Mouse (Mus musculus) megakaryocyte progenitor cell, adult 5-6 weeks (primary cell): ENCODE results near the gene Ncor2. TPM values are rescaled to one million over a fixed set of nuclear protein-coding genes. Genes with fewer than 3 reads are reported as not detected.

Experiments used
- ATAC-seq: replicated peaks from 2 replicates; pipeline ENCODE4 v1.8.0; 2016; ENCODE audit warnings: mild to moderate bottlenecking, moderate TSS enrichment, inconsistent platforms; ENCODE audit not compliant: poor library complexity
- total RNA-seq, 2 experiments: library from RNA; stranded (forward) in 1 of 2; stranded (reverse) in 1 of 2; fragments of 157-497, 149-512 nt in 1 of 2; fragments of 200-1000 nt in 1 of 2; gene quantifications; 2 replicates each; pipeline versions ENCODE4 v1.2.3 to v1.2.4; 2015 to 2017

Gene Ncor2
- total RNA-seq, 2 experiments from 2014 or later = 10.9 to 50.1 TPM

GRCm38 (mm10) chr5:125172831-125173615 lies 6.0 kb downstream of the Ncor2 start:
- no peak for ATAC-seq

- ATAC-seq = no peak
Measured at GRCm38 (mm10) chr5:125171259-125171658, 7.8 kb downstream of the Ncor2 start.

- no peak for ATAC-seq
Measured at GRCm38 (mm10) chr5:125170107-125170842, 8.7 kb downstream of the Ncor2 start.

GRCm38 (mm10) chr5:125168101-125168500 lies 10.9 kb downstream of the Ncor2 start:
- ATAC-seq = no peak

DNA sequence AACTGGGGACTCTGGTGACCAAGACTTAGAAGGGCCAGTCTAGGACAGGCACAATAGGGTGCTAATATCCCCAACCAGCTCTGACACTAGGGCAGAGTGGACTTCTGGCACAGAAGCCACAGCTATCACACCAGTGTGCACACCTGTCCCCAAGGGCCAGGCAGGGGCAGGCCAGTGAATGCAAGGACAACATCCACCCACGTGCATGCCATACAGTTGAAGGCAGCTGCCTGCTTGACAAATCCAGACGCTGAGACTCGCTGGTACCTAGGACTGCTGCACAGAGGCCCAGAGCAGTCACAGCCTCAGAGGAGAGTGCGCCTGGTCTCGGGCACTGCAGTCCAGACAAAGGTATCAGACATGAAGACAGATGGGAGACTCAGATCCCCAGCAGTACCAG lies 11.5 kb downstream of the Ncor2 start:
- no peak for ATAC-seq

DNA sequence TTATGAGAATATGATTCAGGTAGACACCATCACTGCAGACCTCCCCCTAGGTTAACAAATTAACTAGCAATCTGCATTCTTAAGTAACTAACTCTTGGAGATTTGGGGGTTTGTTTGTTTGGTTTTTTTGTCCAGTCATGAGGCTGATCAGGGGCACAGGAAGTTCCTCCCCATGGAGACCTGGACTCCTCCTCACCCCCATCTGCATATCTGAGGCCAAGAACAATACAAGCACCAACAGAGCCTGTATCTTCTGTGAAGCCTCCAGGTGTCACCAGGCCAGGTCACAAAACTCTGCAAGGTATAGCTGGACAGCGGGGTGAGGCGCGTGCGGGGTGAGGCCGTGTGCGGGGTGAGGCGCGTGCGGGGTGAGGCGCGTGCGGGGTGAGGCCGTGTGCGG lies 13.0 kb downstream of the Ncor2 start:
- no peak for ATAC-seq

DNA sequence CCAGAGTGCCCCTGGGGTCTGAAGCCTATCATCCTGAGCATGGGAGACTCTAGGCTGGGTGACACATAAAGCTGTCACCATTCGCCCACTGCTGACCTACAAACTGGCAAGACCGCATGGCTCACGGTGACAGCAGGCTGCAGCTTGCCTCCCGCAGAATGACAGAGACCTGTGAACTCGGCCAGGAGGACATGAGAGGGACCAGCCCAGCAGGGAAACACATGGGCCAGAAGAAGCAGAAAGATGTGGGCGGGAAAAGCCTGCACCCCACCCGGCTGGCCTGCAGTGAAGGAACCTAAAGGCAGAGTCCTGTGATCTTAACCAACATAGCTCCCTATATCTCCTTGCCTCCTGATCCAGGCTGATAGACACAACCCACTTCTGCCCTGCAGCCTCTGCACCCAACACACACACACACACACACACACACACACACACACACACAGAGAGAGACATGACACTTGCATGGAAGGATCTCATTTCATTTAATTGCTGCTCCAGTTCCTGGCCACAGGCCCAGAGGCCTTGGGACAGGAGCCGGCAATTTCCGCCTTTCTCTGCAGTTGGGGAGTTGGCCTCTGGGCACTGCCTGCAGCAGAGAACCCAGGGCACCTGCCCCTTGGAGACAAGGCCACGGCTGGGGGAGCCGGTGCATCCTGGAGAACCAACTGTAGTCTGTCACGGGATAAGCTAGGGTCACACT lies 14.4 kb downstream of the Ncor2 start:
- ATAC-seq = peak; percentile 33

DNA sequence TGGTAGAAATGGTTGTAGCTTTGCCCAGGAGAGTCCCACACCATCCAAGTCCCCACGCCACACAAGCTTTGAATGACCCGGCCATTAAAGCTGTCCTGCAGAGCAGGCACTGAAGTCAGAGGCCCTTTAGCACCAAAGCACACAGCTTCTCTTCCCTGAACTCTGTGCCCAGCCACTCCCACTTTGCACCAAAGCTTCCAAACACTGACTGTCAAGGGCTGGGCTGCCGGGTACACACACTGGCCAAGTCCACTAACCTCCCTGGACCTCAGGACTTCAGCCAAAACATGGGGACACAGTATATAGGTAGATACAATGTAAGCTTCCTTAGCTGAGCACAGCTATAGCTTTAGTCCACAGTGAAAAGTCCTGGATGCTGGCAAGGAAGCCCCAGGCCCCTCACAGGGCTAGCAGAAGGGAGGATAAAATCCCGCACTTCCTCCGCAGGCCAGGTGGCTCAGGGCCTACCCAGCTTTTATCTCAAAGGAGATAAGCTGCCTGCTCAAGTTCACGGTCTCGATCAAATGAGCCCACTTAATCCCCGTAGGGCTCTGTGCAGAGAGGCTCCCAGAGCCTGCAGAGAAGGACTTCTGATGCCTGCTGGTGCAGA lies 15.5 kb downstream of the Ncor2 start:
- ATAC-seq = no peak

- no peak for ATAC-seq
Measured at GRCm38 (mm10) chr5:125162461-125162860, 16.6 kb downstream of the Ncor2 start.

DNA sequence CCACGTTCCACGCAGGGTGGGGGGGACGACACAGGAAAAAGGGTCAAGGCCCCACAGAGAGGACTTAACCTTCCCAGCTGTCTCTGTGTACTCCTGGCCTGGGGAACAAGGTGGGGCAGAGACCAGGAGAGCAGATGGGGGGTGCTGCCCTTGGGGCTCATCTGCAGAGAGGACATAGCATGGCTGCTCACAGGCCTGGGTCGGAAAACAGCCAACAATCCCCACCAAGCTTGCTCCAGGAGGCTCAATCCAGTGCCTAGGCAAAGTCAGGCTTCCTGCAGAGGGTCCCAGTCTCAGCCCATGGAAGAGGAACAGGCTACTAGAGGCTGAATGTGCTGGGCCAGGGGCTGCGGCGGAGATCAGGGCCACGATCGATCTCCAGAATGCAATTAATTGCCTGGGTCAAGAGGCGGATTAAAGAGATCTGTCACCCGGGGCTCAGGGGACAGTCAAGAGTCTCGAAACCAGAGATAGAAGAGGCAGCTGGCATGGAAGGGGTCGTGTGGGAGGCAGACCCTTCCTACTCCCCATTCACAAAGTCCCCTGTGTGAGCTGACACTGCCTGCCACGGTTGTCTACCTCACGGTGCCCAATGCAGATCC lies 19.1 kb downstream of the Ncor2 start:
- no peak for ATAC-seq

DNA sequence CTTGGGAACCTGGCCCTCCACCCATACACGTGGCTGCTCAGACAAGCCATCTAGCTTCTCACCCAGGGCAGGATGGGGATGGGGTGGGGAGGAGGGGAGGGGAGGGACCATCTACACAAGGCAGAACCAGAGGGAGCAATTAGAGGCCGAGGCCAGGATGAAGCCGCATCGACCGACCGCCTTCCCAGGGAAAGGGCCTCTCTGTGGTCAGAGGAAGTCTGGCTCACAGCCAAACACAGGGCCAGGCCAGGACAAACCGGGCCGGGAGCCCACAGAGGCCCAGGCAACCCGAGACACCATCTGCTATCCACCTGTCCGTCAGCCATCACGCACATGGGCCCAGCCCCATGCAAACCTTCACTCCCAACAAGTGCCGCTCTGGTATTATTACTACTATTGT lies 19.7 kb downstream of the Ncor2 start:
- no peak for ATAC-seq

DNA sequence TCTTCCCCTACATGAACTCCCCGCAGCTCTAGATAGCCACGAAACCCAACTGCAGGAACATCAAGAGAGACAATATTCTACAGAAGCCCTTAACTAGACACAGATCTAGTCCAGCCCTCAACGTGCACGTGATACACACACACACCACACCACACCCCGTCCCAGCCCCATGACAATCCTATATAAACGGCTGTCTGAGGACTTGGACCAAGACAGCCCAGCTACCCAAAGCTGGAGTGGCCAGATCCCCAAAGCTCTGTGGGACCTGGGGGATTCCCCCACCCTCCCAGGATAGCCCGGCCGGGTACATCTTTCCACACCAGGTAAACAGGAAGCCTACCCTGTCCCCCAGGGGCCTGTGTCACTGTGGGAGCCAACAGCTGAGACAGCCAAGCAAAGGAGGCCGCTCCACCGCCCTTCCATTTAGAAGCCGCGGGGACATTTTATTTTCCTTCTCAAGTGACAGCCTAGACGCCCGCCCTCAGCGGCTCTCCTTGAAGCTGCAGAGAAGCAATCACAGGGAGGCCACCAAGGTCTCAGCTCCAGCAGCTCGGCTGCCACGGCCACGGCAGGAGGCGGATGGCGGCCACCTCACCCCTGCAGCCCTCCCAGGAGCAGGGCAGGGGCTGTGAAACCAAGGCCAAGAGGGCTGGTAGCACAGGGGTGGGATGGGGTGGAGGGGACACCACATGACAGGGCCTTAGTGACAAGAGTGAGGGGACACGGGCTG lies 20.6 kb downstream of the Ncor2 start:
- ATAC-seq = peak; percentile 82

GRCm38 (mm10) chr5:125157375-125158033 lies 21.5 kb downstream of the Ncor2 start:
- no peak for ATAC-seq

- ATAC-seq = 0 out of 2 replicates have a peak, but pooled peaks have one; percentile 19
Measured at GRCm38 (mm10) chr5:125156418-125157205, 22.4 kb downstream of the Ncor2 start.

- no peak for ATAC-seq
Measured at GRCm38 (mm10) chr5:125155451-125155850, 23.6 kb downstream of the Ncor2 start.

GRCm38 (mm10) chr5:125154989-125155388 lies 24.0 kb downstream of the Ncor2 start:
- no peak for ATAC-seq

GRCm38 (mm10) chr5:125154178-125154577 lies 24.8 kb downstream of the Ncor2 start:
- no peak for ATAC-seq

DNA sequence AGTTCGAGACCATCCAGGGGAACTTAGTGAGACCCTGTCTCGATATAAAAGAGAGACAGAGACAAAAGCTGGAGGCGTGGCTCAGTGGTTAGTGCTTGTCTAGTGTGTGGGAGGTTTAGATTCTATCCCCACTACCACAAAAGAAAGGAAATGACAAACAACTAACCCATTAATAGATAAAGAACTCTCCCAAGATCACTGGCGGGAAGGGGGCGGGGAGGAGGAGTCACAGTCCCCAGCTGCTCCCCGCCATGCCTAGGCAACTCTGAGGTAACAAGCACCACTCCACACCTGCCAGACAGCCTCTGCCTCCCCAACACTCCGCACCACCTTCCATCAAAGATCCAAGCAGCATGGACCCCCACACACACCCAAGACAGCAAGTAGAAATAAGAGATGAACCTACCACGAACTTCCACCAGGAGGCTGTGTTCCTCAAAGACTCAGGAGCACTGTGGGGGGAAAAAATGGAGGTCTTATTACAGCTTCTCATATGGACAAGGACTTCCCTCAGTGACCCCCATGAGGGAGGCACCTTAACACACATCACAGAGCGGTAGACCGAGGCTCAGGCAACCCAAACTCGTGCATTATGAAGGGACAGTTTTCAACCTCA lies 25.7 kb downstream of the Ncor2 start:
- ATAC-seq = peak; percentile 17
